Mouse (Mus musculus) embryonic facial prominence, embryonic 12.5 days (tissue): Measurements from ENCODE around the gene Sec61a2. TPM values are rescaled to one million over a fixed set of nuclear protein-coding genes. Genes with fewer than 3 reads are reported as not detected.

Source experiments
- ATAC-seq: fragments of 200-750 bp; cut with Nextera tagmentation; 2 replicates; pipeline ENCODE4 v1.8.0; 2017; ENCODE audit not compliant: insufficient number of reproducible peaks, insufficient read depth, low FRiP score, low TSS enrichment
- H3K27ac ChIP-seq: fragments of 300-500 bp; sonication (generic); 2 replicates; pipeline ENCODE4 v1.5.1; 2016; ENCODE audit warnings: mild to moderate bottlenecking
- H3K27me3 ChIP-seq: fragments of 300-500 bp; sonication (generic); 2 replicates; pipeline ENCODE4 v1.6.1; 2016; ENCODE audit warnings: mild to moderate bottlenecking, moderate library complexity
- H3K36me3 ChIP-seq: fragments of 300-500 bp; sonication (generic); 2 replicates; pipeline ENCODE4 v1.6.1; 2016; ENCODE audit warnings: mild to moderate bottlenecking
- H3K4me1 ChIP-seq: fragments of 300-500 bp; sonication (generic); 2 replicates; pipeline ENCODE4 v1.6.1; 2016
- H3K4me2 ChIP-seq: fragments of 300-500 bp; sonication (generic); replicated peaks from 2 replicates; pipeline ENCODE4 v1.6.1; 2016; ENCODE audit warnings: mild to moderate bottlenecking, moderate library complexity
- H3K4me3 ChIP-seq: fragments of 300-500 bp; sonication (generic); 2 replicates; pipeline ENCODE4 v1.5.1; 2016; ENCODE audit warnings: mild to moderate bottlenecking
- H3K9ac ChIP-seq: fragments of 300-500 bp; sonication (generic); 2 replicates; pipeline ENCODE4 v1.6.1; 2016; ENCODE audit warnings: mild to moderate bottlenecking, moderate library complexity
- H3K9me3 ChIP-seq: fragments of 300-500 bp; sonication (generic); 2 replicates; pipeline ENCODE4 v1.6.1; 2016; ENCODE audit warnings: mild to moderate bottlenecking, moderate library complexity
- WGBS: fragments of 180-500 bp; shearing (Covaris S2); methylation state at CpG from one replicate; pipeline ENCODE4 v1.1.7; 2016; 5-methylcytosine and 5-hydroxymethylcytosine counted together
- polyA plus RNA-seq: library from polyadenylated mRNA; unstranded; fragments of >200 nt; fragmentation: Nextera tagmentation; extraction: Ambion mirVana; gene quantifications from 2 replicates; pipeline ENCODE4 v1.2.1, GENCODE M21; 2016

Gene Sec61a2
- polyA plus RNA-seq = 105 and 111 TPM in 2 replicates

DNA sequence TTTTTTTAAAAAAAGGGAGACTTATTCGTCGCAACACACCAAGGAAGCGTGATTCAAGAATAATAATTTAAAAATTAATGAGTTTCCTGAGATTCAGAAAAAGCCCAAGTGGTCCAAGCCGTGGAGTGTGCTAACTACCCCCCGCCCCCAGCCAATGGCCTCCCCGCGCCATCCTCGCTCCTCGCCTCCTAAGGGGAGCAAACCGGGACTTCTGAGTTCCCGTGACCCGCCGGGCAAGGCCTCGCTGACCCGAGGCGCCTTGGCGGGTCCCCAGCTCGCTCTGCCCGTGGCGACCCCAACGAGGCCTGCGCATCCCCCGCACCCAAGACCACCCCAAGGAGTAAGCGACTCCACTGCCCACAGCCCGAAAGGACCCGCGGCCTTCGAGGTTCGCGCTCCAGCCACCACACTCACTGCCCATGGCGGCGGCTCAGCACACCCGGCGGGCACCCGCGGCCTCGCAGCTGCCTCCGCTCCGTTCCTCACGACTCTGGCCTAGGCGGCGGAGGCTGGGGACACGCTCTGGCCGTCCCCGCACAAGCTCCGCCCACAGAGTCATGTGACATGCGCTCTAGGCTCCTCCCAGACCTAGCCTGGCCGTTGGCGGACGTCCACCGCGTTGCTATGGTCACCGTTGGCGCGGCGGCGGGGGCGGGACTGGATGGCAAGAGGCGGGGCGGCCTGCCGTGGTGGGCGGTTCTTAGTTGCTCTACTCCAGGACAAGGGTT lies at the start of gene Sec61a2:
Gene Sec61a2, minus strand, starts transcription at position 590 of the 728 bp plus-strand sequence.
- H3K9me3 ChIP-seq = no peaks in the 10 kb centered on the region
- peak within 1 kb of the TSS; percentile 90 for H3K4me3 ChIP-seq
- peak within 1 kb of the TSS; percentile 57 for H3K4me2 ChIP-seq
- H3K27me3 ChIP-seq = no peaks in the 10 kb centered on the region
- peak within 1 kb of the TSS; percentile 80 for H3K27ac ChIP-seq
- peaks cover 3% of the 10 kb centered on the region; the same call in 1 of the 2 replicates for H3K4me1 ChIP-seq
- peak within 1 kb of the TSS; percentile 91 for H3K9ac ChIP-seq
- ATAC-seq = peak; percentile 97
- H3K36me3 ChIP-seq = peaks cover 27% of the 10 kb centered on the region
- WGBS = under 1% methylated on average over 62 of the region's 62 CpGs

DNA sequence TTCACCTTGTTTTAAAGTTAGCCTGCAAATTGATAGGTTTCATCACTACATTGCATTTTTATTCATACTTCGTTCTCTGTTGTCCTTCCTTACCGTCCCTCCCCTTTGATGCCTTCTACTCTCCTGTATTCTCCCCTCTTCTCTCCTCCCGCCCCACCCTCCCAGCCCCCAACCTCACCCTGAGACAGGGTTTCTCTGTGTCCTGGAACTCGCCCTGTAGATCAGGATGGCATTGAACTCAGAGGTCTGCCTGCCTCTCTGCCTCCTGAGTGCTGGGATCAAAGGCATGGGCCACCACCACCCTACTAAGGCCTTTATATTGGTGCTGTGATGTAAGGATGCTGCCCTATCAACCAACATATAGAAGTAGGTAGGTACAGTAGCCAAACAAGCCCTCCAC lies 47.8 kb upstream of the Sec61a2 start:
- H3K9me3 ChIP-seq = no peaks in the 10 kb centered on the region
- no peaks in the 10 kb centered on the region for H3K27me3 ChIP-seq
- no peak for ATAC-seq
- H3K4me2 ChIP-seq = peak overlapping the region; percentile 82
- H3K4me3 ChIP-seq = peak overlapping the region; percentile 67
- no peak overlapping the region for H3K9ac ChIP-seq
- no peak overlapping the region for H3K27ac ChIP-seq
- 32% methylated on average over 4 of the region's 4 CpGs for WGBS
- H3K36me3 ChIP-seq = no peaks in the 10 kb centered on the region
- H3K4me1 ChIP-seq = no peaks in the 10 kb centered on the region

DNA sequence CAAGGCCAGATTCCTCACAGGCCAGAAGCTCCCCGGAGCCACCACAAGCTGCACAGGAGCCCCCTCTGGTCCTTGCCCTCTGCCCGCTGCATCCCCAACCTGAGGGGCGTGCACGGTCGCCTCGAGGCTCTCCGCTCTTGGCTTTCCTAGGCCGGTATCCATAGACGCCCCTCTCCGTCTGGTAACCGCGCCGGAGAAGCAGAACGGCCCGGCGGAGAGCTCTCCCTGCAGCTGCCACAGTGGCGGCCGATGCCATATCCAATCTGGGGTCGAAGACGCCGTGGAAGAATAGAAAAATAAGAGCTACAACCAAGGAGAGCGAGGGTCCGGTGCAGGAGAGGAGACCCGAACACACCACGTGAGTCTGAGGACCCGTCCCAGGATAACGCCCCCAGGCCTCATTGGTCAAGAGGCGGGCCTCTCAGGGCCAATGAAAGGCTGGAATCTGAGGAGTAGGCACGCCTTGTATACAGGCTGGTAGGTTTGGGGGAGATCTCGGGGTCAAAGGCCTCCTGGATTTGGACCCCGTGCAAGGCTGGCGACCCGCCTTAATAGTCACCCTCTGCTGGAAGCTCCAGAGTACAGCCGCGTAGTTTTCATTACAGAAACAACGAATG lies 47.3 kb upstream of the Sec61a2 start, which contains the start of gene Dhtkd1:
Gene Dhtkd1, minus strand, starts transcription at position 377 of the 617 bp plus-strand sequence.
- Histone ChIP-seq H3K4me2 (peak within 1 kb of the TSS; percentile 82), H3K36me3 (no peaks in the 10 kb centered on the region), H3K9me3 (no peaks in the 10 kb centered on the region), H3K27me3 (no peaks in the 10 kb centered on the region), H3K9ac (peak within 1 kb of the TSS; percentile 65), H3K4me1 (no peaks in the 10 kb centered on the region), H3K27ac (0 out of 2 replicates have a peak within 1 kb of the TSS, but pooled peaks have one; percentile 6), H3K4me3 (peak within 1 kb of the TSS; percentile 67)
- peak; percentile 96 for ATAC-seq
- under 1% methylated on average over 36 of the region's 36 CpGs for WGBS

DNA sequence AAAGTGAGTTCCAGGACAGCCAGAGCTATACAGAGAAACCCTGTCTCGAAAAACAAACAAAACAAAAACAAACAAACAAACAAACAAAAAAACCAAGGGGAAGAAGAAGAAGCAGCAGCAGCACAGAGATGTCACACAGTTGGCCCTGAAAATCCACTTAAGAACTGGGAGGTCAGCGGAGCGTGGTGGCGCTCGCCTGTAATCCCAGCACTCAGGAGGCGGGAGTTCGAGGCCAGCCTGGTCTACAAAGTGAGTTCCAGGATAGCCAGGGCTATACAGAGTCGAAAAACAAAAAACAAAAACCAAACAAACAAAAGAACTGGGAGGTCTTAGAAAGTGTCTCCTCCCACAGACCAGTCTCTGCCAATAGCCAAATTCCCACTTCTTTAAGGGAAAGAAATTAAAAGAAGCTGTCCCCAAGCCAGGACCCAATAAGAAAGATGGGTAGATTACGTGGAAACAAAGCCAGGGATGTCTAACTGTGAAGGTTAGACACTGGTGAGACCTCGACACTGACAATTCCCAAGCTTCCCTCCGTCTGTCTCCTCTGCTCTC lies 46.7 kb upstream of the Sec61a2 start:
- Histone ChIP-seq H3K9ac (peak overlapping the region; percentile 65), H3K4me3 (peak overlapping the region; percentile 67), H3K36me3 (no peaks in the 10 kb centered on the region), H3K4me1 (no peaks in the 10 kb centered on the region), H3K27me3 (no peaks in the 10 kb centered on the region), H3K9me3 (no peaks in the 10 kb centered on the region), H3K27ac (no peak overlapping the region), H3K4me2 (peak overlapping the region; percentile 82)
- WGBS = 57% methylated on average over 11 of the region's 11 CpGs
- no peak for ATAC-seq

DNA sequence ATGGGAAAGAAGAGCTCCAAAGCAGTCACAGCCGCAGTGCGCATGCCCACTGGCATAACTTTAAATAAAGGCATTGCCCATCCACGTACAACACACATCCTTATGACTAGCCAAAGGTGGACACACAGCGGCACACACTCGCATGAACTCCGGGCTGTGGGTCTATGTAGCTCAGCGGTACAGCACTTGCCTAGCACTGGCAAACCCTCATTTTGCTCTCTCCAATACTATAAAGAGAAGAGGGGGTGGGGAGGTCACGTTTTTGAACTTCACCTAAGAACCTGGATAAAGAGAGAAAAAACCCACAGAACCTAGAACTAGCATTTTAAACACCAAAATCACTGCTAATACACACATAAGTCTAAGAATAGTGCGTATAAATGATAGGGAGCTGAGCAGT lies 45.7 kb upstream of the Sec61a2 start:
- no peak for ATAC-seq
- Histone ChIP-seq H3K27me3 (no peaks in the 10 kb centered on the region), H3K4me1 (no peaks in the 10 kb centered on the region), H3K9ac (no peak overlapping the region), H3K4me2 (no peak overlapping the region), H3K4me3 (no peak overlapping the region), H3K27ac (no peak overlapping the region), H3K36me3 (no peaks in the 10 kb centered on the region), H3K9me3 (no peaks in the 10 kb centered on the region)
- 94% methylated on average over 9 of the region's 9 CpGs for WGBS

DNA sequence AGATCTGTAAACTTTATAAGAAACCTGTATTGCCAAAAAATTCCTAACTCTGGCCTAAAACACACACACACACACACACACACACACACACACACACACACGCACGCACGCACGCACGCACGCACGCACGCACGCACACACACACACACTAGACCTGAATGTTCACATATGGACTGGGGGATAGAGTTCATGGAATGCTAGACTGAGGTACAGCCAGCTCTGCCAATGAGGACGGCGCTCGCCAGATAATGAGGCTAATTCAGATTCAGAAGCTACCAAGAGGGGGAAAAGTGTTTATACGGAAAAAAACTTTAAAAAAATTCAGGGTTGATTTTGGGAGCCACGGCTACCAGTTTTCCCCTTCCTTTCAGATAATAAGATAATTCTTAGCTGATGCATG lies 44.7 kb upstream of the Sec61a2 start:
- 84% methylated on average over 14 of the region's 14 CpGs for WGBS
- Histone ChIP-seq H3K27ac (no peak overlapping the region), H3K27me3 (no peaks in the 10 kb centered on the region), H3K4me1 (no peaks in the 10 kb centered on the region), H3K9me3 (no peaks in the 10 kb centered on the region), H3K36me3 (no peaks in the 10 kb centered on the region), H3K4me3 (no peak overlapping the region), H3K9ac (no peak overlapping the region), H3K4me2 (no peak overlapping the region)
- no peak for ATAC-seq

DNA sequence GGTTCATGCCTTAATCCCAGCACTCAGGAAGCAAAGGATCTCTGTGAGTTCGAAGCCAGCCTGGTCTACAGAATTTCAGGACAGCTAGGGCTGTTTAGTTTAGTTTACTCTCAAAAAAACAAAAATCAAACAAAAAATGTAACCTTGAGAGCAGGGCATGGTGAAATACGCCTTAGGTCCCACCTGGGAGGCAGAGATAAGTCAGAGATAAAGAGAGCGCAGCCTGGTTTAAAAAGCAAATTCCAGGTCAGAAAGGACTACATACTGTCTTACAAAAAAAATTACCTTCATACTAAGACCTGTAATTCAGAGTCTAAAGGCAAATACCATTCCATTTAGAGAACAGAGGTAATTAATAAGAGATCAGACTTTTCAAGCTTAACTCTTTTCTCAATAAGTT lies 44.1 kb upstream of the Sec61a2 start:
- WGBS = 89% methylated on average over 3 of the region's 3 CpGs
- Histone ChIP-seq H3K4me1 (no peaks in the 10 kb centered on the region), H3K9ac (no peak overlapping the region)

DNA sequence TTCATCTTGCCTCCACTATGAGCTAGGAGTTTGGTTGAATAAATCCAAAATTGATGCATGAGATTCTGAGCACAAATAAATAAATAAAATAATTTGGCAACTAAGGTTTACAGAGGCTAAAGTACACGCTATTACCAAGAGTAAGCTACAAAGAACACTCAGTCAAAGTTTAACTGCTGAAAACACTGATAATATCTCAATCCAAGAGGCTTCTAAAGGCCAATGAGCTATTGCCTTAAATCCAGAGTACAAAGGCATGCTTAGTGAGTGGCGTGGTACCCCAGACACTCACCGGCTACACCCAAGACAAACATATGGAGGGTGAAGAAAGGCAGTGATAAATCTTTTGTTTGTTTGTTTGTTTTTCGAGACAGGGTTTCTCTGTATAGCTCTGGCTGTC lies 41.3 kb upstream of the Sec61a2 start:
- Histone ChIP-seq H3K27me3 (no peaks in the 10 kb centered on the region), H3K4me2 (no peak overlapping the region), H3K4me1 (no peaks in the 10 kb centered on the region), H3K9ac (no peak overlapping the region), H3K36me3 (no peaks in the 10 kb centered on the region), H3K9me3 (no peaks in the 10 kb centered on the region), H3K4me3 (no peak overlapping the region), H3K27ac (no peak overlapping the region)
- no peak for ATAC-seq
- WGBS = 90% methylated on average over 4 of the region's 4 CpGs

More for the DNA sequence above, 44.1 kb upstream of the Sec61a2 start:
- H3K4me2 ChIP-seq = no peak overlapping the region
- no peaks in the 10 kb centered on the region for H3K36me3 ChIP-seq
- no peaks in the 10 kb centered on the region for H3K27me3 ChIP-seq
- no peak overlapping the region for H3K4me3 ChIP-seq
- H3K9me3 ChIP-seq = no peaks in the 10 kb centered on the region
- no peak for ATAC-seq
- no peak overlapping the region for H3K27ac ChIP-seq

DNA sequence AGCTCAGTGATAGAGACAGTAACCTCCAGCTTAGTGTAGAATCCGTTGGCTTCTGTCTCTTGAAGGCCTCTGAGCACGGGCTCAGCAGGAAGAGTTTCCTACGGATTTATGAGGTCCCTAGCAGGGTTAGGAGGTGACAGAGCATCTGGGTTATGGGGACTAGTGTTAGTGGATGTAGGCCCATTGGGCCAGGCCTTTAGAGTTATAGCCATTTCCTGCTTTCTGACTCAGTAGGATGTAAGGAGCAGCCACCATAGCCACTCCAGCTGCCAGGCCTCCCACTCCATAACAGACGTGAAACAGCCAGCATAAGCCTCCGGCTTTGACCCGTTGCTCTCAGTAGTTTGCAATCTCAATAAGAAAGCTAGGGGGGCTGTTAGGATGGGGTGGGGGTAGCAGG lies 40.8 kb upstream of the Sec61a2 start:
- Histone ChIP-seq H3K36me3 (no peaks in the 10 kb centered on the region), H3K4me2 (no peak overlapping the region)

DNA sequence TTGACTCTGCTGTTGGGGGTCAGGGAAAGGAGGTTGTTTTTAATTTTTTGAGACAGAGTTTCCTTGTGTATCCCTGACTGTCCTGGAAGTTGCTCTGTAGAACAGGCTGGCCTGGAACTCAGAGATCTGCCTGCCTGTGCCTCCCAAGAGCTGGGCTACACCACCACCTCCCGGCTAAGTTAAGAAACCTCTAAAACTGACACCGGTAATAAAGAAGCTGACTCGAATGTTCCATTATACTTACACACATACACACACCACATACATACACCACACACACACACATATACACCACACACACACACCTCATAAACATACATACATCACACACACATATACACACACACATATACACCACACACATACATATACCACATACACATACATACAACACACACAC lies 39.7 kb upstream of the Sec61a2 start:
- Histone ChIP-seq H3K9me3 (no peaks in the 10 kb centered on the region), H3K9ac (no peak overlapping the region), H3K36me3 (peaks cover 8% of the 10 kb centered on the region; the same call in 1 of the 2 replicates), H3K4me2 (no peak overlapping the region), H3K27me3 (no peaks in the 10 kb centered on the region), H3K27ac (no peak overlapping the region), H3K4me3 (no peak overlapping the region), H3K4me1 (no peaks in the 10 kb centered on the region)
- ATAC-seq = 0 out of 2 replicates have a peak, but pooled peaks have one; percentile 41
- 89% methylated on average over 3 of the region's 3 CpGs for WGBS

More for the DNA sequence above, 40.8 kb upstream of the Sec61a2 start:
- 79% methylated on average over 6 of the region's 6 CpGs for WGBS
- H3K27ac ChIP-seq = no peak overlapping the region
- no peak for ATAC-seq
- H3K4me3 ChIP-seq = no peak overlapping the region
- no peaks in the 10 kb centered on the region for H3K27me3 ChIP-seq
- no peaks in the 10 kb centered on the region for H3K4me1 ChIP-seq
- no peaks in the 10 kb centered on the region for H3K9me3 ChIP-seq
- H3K9ac ChIP-seq = no peak overlapping the region

DNA sequence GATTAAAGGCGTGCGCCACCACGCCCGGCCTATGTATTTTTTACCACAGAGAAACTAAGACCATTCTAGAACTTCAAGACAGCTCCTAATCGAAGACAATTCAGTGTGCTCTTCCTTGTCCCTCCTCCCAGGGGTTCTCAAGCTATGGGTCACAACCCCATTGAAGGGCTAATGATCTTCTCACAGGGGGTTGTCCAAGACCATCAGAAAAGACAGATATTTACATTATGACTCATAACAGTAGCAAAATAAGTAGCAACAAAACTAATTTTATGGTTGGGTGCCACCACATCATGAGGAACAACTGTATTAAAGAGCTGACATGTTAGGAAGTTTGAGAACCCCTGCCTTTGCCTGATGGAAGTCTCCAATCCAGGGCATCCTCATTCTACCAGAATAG lies 36.7 kb upstream of the Sec61a2 start:
- no peak overlapping the region for H3K4me2 ChIP-seq
- ATAC-seq = no peak
- H3K27me3 ChIP-seq = no peaks in the 10 kb centered on the region
- no peak overlapping the region for H3K9ac ChIP-seq
- peaks cover 28% of the 10 kb centered on the region for H3K36me3 ChIP-seq
- no peaks in the 10 kb centered on the region for H3K4me1 ChIP-seq
- no peaks in the 10 kb centered on the region for H3K9me3 ChIP-seq
- no peak overlapping the region for H3K4me3 ChIP-seq
- no peak overlapping the region for H3K27ac ChIP-seq
- 92% methylated on average over 5 of the region's 5 CpGs for WGBS
